Mouse (Mus musculus) lung, postnatal 0 days (tissue): Measurements from ENCODE around the gene Xaf1. TPM values are rescaled to one million over a fixed set of nuclear protein-coding genes. Genes with fewer than 3 reads are reported as not detected.
A peak's percentile ranks its signal among the peaks of the same experiment; 100 is the strongest.

ENCODE experiments used
- ATAC-seq: fragments of 200-750 bp; cut with Nextera tagmentation; 2 replicates; pipeline ENCODE4 v1.8.0; 2017; ENCODE audit warnings: moderate library complexity
- DNase-seq: peaks from one replicate; pipeline ENCODE4 v3.0.0-alpha.2; 2016; ENCODE audit warnings: low spot score
- H3K27ac ChIP-seq: fragments of 300-500 bp; sonication (generic); 2 replicates; pipeline ENCODE4 v1.5.1; 2014; ENCODE audit warnings: antibody characterized with exemption, mild to moderate bottlenecking, low read length, mixed read lengths
- H3K27me3 ChIP-seq: fragments of 300-500 bp; sonication (generic); replicated peaks from 2 replicates; pipeline ENCODE4 v1.6.1; 2014; ENCODE audit warnings: low read length, mixed read lengths; ENCODE audit not compliant: insufficient read depth
- H3K36me3 ChIP-seq: fragments of 300-500 bp; sonication (generic); 2 replicates; pipeline ENCODE4 v1.6.1; 2014; ENCODE audit warnings: low read length, mixed read lengths; ENCODE audit not compliant: insufficient read depth
- H3K4me1 ChIP-seq: fragments of 300-500 bp; sonication (generic); 2 replicates; pipeline ENCODE4 v1.6.1; 2014; ENCODE audit warnings: antibody characterized with exemption, low read depth, low read length, mixed read lengths; ENCODE audit not compliant: insufficient read depth
- H3K4me2 ChIP-seq: fragments of 300-500 bp; sonication (generic); replicated peaks from 2 replicates; pipeline ENCODE4 v1.6.1; 2014; ENCODE audit warnings: low read depth, mild to moderate bottlenecking, low read length, moderate library complexity, mixed read lengths
- H3K4me3 ChIP-seq: fragments of 300-500 bp; sonication (generic); 2 replicates; pipeline ENCODE4 v1.5.1; 2014; ENCODE audit warnings: low read depth, low read length
- H3K9ac ChIP-seq: fragments of 300-500 bp; sonication (generic); replicated peaks from 2 replicates; pipeline ENCODE4 v1.6.1; 2014; ENCODE audit warnings: low read depth, mild to moderate bottlenecking
- H3K9me3 ChIP-seq: fragments of 300-500 bp; sonication (generic); 2 replicates; pipeline ENCODE4 v1.6.1; 2016; ENCODE audit warnings: low read length, mixed read lengths
- CTCF ChIP-seq: IDR thresholded peaks from 2 replicates; pipeline ENCODE4 v1.5.1; 2016; ENCODE audit warnings: antibody characterized with exemption, mild to moderate bottlenecking
- EP300 ChIP-seq: IDR thresholded peaks from 2 replicates; pipeline ENCODE4 v1.6.1; 2016; ENCODE audit warnings: antibody characterized with exemption, mild to moderate bottlenecking, control low read depth
- WGBS: fragments of 180-500 bp; shearing (Covaris S2); extraction: QIAGEN DNeasy Blood & Tissue Kit; methylation state at CpG from one replicate; pipeline ENCODE4 v1.1.7; 2014; 5-methylcytosine and 5-hydroxymethylcytosine counted together
- polyA plus RNA-seq: library from polyadenylated mRNA; unstranded; fragments of >200 nt; fragmentation: Nextera tagmentation; extraction: Ambion mirVana; gene quantifications from 2 replicates; pipeline ENCODE4 v1.2.1, GENCODE M21; 2015

Gene Xaf1
- polyA plus RNA-seq, 1 experiment from 2014 or later, result 39.7 TPM

- H3K9ac ChIP-seq, result no peak overlapping the region
- no peaks in the 10 kb centered on the region for H3K9me3 ChIP-seq
- ATAC-seq (no peak), DNase-seq (no peak)
- no peak overlapping the region for H3K4me2 ChIP-seq
- no peaks in the 10 kb centered on the region for H3K4me1 ChIP-seq
- WGBS, result 81% methylated on average over 4 of the region's 4 CpGs
- H3K27ac ChIP-seq, result no peak overlapping the region
- no peaks in the 10 kb centered on the region for H3K27me3 ChIP-seq
- H3K36me3 ChIP-seq, result no peaks in the 10 kb centered on the region
- H3K4me3 ChIP-seq, result no peak overlapping the region
- TF ChIP-seq EP300, result no peak
- TF ChIP-seq CTCF, result no peak
These were observed 24.3 kb downstream of the Xaf1 start for GRCm38 (mm10) chr11:72325701-72326100.

- H3K9me3 ChIP-seq, result no peaks in the 10 kb centered on the region
- WGBS, result 71% methylated on average over 9 of the region's 9 CpGs
- TF ChIP-seq CTCF (no peak), EP300 (no peak)
- H3K27me3 ChIP-seq, result no peaks in the 10 kb centered on the region
- DNase-seq, result peak; percentile 10
- H3K4me1 ChIP-seq, result no peaks in the 10 kb centered on the region
- ATAC-seq, result no peak
- H3K4me2 ChIP-seq, result no peak overlapping the region
- no peak overlapping the region for H3K27ac ChIP-seq
- H3K4me3 ChIP-seq, result no peak overlapping the region
- no peaks in the 10 kb centered on the region for H3K36me3 ChIP-seq
- H3K9ac ChIP-seq, result no peak overlapping the region
These were observed 31.7 kb downstream of the Xaf1 start for GRCm38 (mm10) chr11:72332951-72333667.

GRCm38 (mm10) chr11:72334653-72335052 is 33.2 kb downstream of the Xaf1 start:
- Histone ChIP-seq H3K36me3 (no peaks in the 10 kb centered on the region), H3K27me3 (no peaks in the 10 kb centered on the region), H3K27ac (no peak overlapping the region), H3K9me3 (no peaks in the 10 kb centered on the region), H3K4me3 (no peak overlapping the region), H3K4me2 (no peak overlapping the region), H3K4me1 (no peaks in the 10 kb centered on the region), H3K9ac (no peak overlapping the region)
- TF ChIP-seq EP300 (no peak), CTCF (no peak)
- DNase-seq (no peak), ATAC-seq (no peak)
- WGBS, result 81% methylated on average over 4 of the region's 4 CpGs

- H3K9ac ChIP-seq, result no peak overlapping the region
- 55% methylated on average over 8 of the region's 8 CpGs for WGBS
- TF ChIP-seq EP300 (no peak), CTCF (no peak)
These were observed 35.3 kb downstream of the Xaf1 start for GRCm38 (mm10) chr11:72336726-72337125.

GRCm38 (mm10) chr11:72338437-72338871 is 37.0 kb downstream of the Xaf1 start:
- no peaks in the 10 kb centered on the region for H3K36me3 ChIP-seq
- H3K27me3 ChIP-seq, result no peaks in the 10 kb centered on the region
- no peaks in the 10 kb centered on the region for H3K9me3 ChIP-seq
- H3K4me3 ChIP-seq, result no peak overlapping the region
- H3K4me2 ChIP-seq, result no peak overlapping the region
- ATAC-seq (no peak), DNase-seq (peak; percentile 49)
- 56% methylated on average over 5 of the region's 5 CpGs for WGBS
- H3K27ac ChIP-seq, result no peak overlapping the region
- TF ChIP-seq CTCF (no peak), EP300 (no peak)
- no peak overlapping the region for H3K9ac ChIP-seq
- no peaks in the 10 kb centered on the region for H3K4me1 ChIP-seq

More at GRCm38 (mm10) chr11:72336726-72337125, 35.3 kb downstream of the Xaf1 start:
- H3K36me3 ChIP-seq, result no peaks in the 10 kb centered on the region
- no peaks in the 10 kb centered on the region for H3K9me3 ChIP-seq
- H3K4me2 ChIP-seq, result no peak overlapping the region
- H3K27ac ChIP-seq, result no peak overlapping the region
- no peak for DNase-seq
- H3K4me3 ChIP-seq, result no peak overlapping the region
- no peaks in the 10 kb centered on the region for H3K4me1 ChIP-seq
- no peak for ATAC-seq
- H3K27me3 ChIP-seq, result no peaks in the 10 kb centered on the region

GRCm38 (mm10) chr11:72339716-72340115 is 38.3 kb downstream of the Xaf1 start:
- Histone ChIP-seq H3K9me3 (no peaks in the 10 kb centered on the region), H3K27me3 (no peaks in the 10 kb centered on the region), H3K9ac (no peak overlapping the region), H3K4me2 (no peak overlapping the region), H3K4me1 (no peaks in the 10 kb centered on the region), H3K27ac (no peak overlapping the region), H3K4me3 (no peak overlapping the region), H3K36me3 (no peaks in the 10 kb centered on the region)
- no peak for TF ChIP-seq EP300
- TF ChIP-seq CTCF, result no peak
- ATAC-seq, result no peak
- no peak for DNase-seq
- WGBS, result 80% methylated on average over 4 of the region's 4 CpGs
